Mouse (Mus musculus): Measurements from ENCODE around the gene Tspan2. TPM values are rescaled to one million over a fixed set of nuclear protein-coding genes. Genes with fewer than 3 reads are reported as not detected.

Tspan2 gene
- polyA plus RNA-seq (2014; fragmentation: Nextera tagmentation; extraction: Ambion mirVana), result 9.8 and 10.4 TPM in 2 replicates

DNA sequence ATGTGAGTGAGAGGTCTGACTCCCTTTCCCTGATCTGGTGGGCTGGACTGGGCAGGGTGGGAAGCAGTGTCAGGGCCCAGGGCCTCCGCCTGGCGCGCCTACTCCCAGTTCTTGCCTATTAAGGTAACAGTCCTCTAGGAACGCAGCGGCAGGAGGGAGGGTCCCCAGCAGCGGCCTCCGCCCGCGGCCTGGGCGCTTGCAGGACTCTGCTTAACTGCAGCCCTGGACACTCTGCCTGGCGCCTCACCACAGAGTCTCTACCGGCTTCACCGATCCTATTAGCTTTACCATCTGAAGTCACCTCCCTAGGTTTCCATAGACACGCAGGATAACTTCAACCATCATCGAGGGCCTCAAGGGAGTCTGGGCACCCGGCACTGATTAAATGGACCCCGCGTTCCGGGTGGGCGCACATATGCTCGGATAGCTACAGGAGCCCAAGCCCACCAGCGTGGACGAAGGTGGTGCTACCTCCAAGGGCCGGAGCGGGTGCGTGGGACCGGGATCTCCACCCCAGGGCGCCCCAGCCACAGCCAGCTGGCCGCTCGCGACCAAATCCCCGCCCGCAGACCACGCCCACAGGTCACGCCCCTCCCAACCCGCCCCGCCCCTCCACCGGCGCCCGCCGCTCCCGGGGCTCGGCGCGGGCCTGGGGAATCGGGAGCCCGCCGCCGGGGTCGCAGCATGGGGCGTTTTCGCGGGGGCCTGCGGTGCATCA lies at the start of gene Tspan2:
Gene Tspan2 (plus strand): TSS at position 217 of the 718 bp plus-strand sequence.
- Histone ChIP-seq H3K9me3 (ENCODE audit: control insufficient read depth, low read length) (no peaks in the 10 kb centered on the region), H3K4me3 (ENCODE audit: low read depth, low read length) (peak within 1 kb of the TSS; percentile 70), H3K4me2 (ENCODE audit: low read depth) (peak within 1 kb of the TSS; percentile 89), H3K27ac (ENCODE audit: low read depth, low read length) (no peak within 1 kb of the TSS), H3K9ac (ENCODE audit: low read length) (peak within 1 kb of the TSS; percentile 79), H3K36me3 (ENCODE audit: control insufficient read depth, insufficient read depth, low read length) (no peaks in the 10 kb centered on the region), H3K4me1 (ENCODE audit: control insufficient read depth, insufficient read depth, low read length) (peaks cover 4% of the 10 kb centered on the region; the same call in 1 of the 2 replicates), H3K27me3 (ENCODE audit: control insufficient read depth, insufficient read depth, low read length) (no peaks in the 10 kb centered on the region)
- WGBS, result 1% methylated on average over 41 of the region's 54 CpGs
- ATAC-seq (ENCODE audit: insufficient read depth, low FRiP score, low TSS enrichment) (peak; percentile 74), DNase-seq (ENCODE audit: low spot score) (peak; percentile 73)

- no peak for ATAC-seq (ENCODE audit: insufficient read depth, low FRiP score, low TSS enrichment)
- H3K9me3 ChIP-seq (ENCODE audit: control insufficient read depth, low read length), result no peaks in the 10 kb centered on the region
- H3K4me2 ChIP-seq (ENCODE audit: low read depth), result no peak overlapping the region
- no peaks in the 10 kb centered on the region for H3K4me1 ChIP-seq (ENCODE audit: control insufficient read depth, insufficient read depth, low read length)
- H3K36me3 ChIP-seq (ENCODE audit: control insufficient read depth, insufficient read depth, low read length), result no peaks in the 10 kb centered on the region
- WGBS, result 89% methylated on average over 5 of the region's 5 CpGs
- no peaks in the 10 kb centered on the region for H3K27me3 ChIP-seq (ENCODE audit: control insufficient read depth, insufficient read depth, low read length)
- no peak overlapping the region for H3K4me3 ChIP-seq (ENCODE audit: low read depth, low read length)
- no peak overlapping the region for H3K9ac ChIP-seq (ENCODE audit: low read length)
- DNase-seq (ENCODE audit: low spot score), result no peak
- H3K27ac ChIP-seq (ENCODE audit: low read depth, low read length), result no peak overlapping the region
These were observed 47.5 kb upstream of the Tspan2 start for GRCm38 (mm10) chr3:102686861-102687260.

DNA sequence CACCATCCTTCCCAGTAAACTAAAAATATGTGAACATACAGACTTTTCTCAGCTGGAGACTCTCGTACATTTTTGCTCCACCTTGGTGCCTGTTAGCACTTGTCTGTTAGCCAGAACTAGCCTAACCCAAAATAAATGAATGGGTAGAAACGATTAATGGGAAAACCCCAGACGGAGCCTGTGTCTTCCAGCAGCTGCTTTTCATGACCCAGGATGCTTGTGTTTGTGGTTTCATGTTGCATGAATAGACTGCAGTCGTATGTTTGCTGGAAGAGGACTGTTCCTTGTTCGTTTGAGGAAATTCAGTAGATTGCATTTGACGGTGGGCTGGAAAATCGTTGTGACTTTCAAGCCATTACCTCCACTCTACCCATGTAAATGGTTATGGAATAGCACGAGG lies 46.5 kb upstream of the Tspan2 start:
- no peak for ATAC-seq (ENCODE audit: insufficient read depth, low FRiP score, low TSS enrichment)
- no peak overlapping the region for H3K27ac ChIP-seq (ENCODE audit: low read depth, low read length)
- H3K27me3 ChIP-seq (ENCODE audit: control insufficient read depth, insufficient read depth, low read length), result no peaks in the 10 kb centered on the region
- H3K4me3 ChIP-seq (ENCODE audit: low read depth, low read length), result no peak overlapping the region
- no peak overlapping the region for H3K9ac ChIP-seq (ENCODE audit: low read length)
- H3K36me3 ChIP-seq (ENCODE audit: control insufficient read depth, insufficient read depth, low read length), result no peaks in the 10 kb centered on the region
- H3K9me3 ChIP-seq (ENCODE audit: control insufficient read depth, low read length), result no peaks in the 10 kb centered on the region
- no peak overlapping the region for H3K4me2 ChIP-seq (ENCODE audit: low read depth)
- no peak for DNase-seq (ENCODE audit: low spot score)
- H3K4me1 ChIP-seq (ENCODE audit: control insufficient read depth, insufficient read depth, low read length), result no peaks in the 10 kb centered on the region
- 75% methylated on average over 8 of the region's 8 CpGs for WGBS

GRCm38 (mm10) chr3:102691802-102692484 lies 42.4 kb upstream of the Tspan2 start:
- Histone ChIP-seq H3K4me3 (ENCODE audit: low read depth, low read length) (no peak overlapping the region), H3K27me3 (ENCODE audit: control insufficient read depth, insufficient read depth, low read length) (no peaks in the 10 kb centered on the region), H3K4me2 (ENCODE audit: low read depth) (no peak overlapping the region), H3K9me3 (ENCODE audit: control insufficient read depth, low read length) (no peaks in the 10 kb centered on the region), H3K9ac (ENCODE audit: low read length) (no peak overlapping the region), H3K36me3 (ENCODE audit: control insufficient read depth, insufficient read depth, low read length) (no peaks in the 10 kb centered on the region), H3K27ac (ENCODE audit: low read depth, low read length) (no peak overlapping the region), H3K4me1 (ENCODE audit: control insufficient read depth, insufficient read depth, low read length) (no peaks in the 10 kb centered on the region)
- ATAC-seq (ENCODE audit: insufficient read depth, low FRiP score, low TSS enrichment), result no peak
- peak; percentile 82 for DNase-seq (ENCODE audit: low spot score)
- 49% methylated on average over 11 of the region's 11 CpGs for WGBS

- Histone ChIP-seq H3K27ac (ENCODE audit: low read depth, low read length) (no peak overlapping the region), H3K36me3 (ENCODE audit: control insufficient read depth, insufficient read depth, low read length) (no peaks in the 10 kb centered on the region), H3K4me1 (ENCODE audit: control insufficient read depth, insufficient read depth, low read length) (no peaks in the 10 kb centered on the region), H3K4me2 (ENCODE audit: low read depth) (no peak overlapping the region), H3K9ac (ENCODE audit: low read length) (no peak overlapping the region), H3K27me3 (ENCODE audit: control insufficient read depth, insufficient read depth, low read length) (no peaks in the 10 kb centered on the region), H3K9me3 (ENCODE audit: control insufficient read depth, low read length) (no peaks in the 10 kb centered on the region), H3K4me3 (ENCODE audit: low read depth, low read length) (no peak overlapping the region)
- WGBS, result 80% methylated on average over 7 of the region's 7 CpGs
- DNase-seq (ENCODE audit: low spot score) (no peak), ATAC-seq (ENCODE audit: insufficient read depth, low FRiP score, low TSS enrichment) (no peak)
These were observed 41.5 kb upstream of the Tspan2 start for GRCm38 (mm10) chr3:102692758-102693325.

GRCm38 (mm10) chr3:102698127-102698526 lies 36.2 kb upstream of the Tspan2 start:
- no peaks in the 10 kb centered on the region for H3K27me3 ChIP-seq (ENCODE audit: control insufficient read depth, insufficient read depth, low read length)
- H3K4me1 ChIP-seq (ENCODE audit: control insufficient read depth, insufficient read depth, low read length), result no peaks in the 10 kb centered on the region
- H3K4me2 ChIP-seq (ENCODE audit: low read depth), result no peak overlapping the region
- H3K27ac ChIP-seq (ENCODE audit: low read depth, low read length), result no peak overlapping the region
- no peak overlapping the region for H3K9ac ChIP-seq (ENCODE audit: low read length)
- H3K4me3 ChIP-seq (ENCODE audit: low read depth, low read length), result no peak overlapping the region
- H3K36me3 ChIP-seq (ENCODE audit: control insufficient read depth, insufficient read depth, low read length), result no peaks in the 10 kb centered on the region
- ATAC-seq (ENCODE audit: insufficient read depth, low FRiP score, low TSS enrichment), result no peak
- H3K9me3 ChIP-seq (ENCODE audit: control insufficient read depth, low read length), result no peaks in the 10 kb centered on the region
- 81% methylated on average over 2 of the region's 2 CpGs for WGBS
- DNase-seq (ENCODE audit: low spot score), result no peak

- no peak for DNase-seq (ENCODE audit: low spot score)
These were observed 33.0 kb upstream of the Tspan2 start for GRCm38 (mm10) chr3:102701303-102701702.

DNA sequence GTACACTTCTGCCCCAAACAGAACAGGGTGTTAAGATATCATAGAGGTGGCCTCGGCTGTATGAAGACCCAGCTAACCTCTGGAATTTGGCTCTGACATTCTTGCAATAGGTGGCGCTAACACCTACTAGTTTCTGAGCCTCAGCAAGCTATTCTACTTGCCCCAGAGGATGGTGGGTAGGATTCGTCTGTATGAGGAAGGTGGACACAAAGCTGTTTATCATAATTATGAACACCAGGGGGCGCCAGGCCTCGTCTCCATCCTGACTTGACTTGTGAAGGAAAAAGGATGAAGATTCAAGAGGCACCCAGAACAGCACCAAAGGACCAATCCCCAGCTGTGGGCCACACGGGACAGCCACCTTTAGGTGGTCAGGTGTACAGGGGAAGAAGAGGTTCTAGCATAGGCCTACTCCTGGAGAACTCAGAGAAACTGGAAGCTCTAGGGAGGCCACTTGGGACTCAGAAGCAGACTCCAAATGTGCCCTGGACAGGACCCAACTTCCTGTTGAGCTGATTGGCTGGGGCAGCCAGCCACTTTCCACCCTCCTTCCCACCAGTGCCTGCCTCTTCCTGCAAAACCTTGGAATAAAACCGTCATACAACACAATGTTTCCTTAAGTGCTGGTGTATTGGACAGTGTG lies 32.3 kb upstream of the Tspan2 start:
- ATAC-seq (ENCODE audit: insufficient read depth, low FRiP score, low TSS enrichment), result no peak
- H3K4me3 ChIP-seq (ENCODE audit: low read depth, low read length), result no peak overlapping the region
- H3K4me1 ChIP-seq (ENCODE audit: control insufficient read depth, insufficient read depth, low read length), result no peaks in the 10 kb centered on the region
- no peak overlapping the region for H3K4me2 ChIP-seq (ENCODE audit: low read depth)
- DNase-seq (ENCODE audit: low spot score), result peak; percentile 54
- no peaks in the 10 kb centered on the region for H3K36me3 ChIP-seq (ENCODE audit: control insufficient read depth, insufficient read depth, low read length)
- no peak overlapping the region for H3K9ac ChIP-seq (ENCODE audit: low read length)
- WGBS, result 57% methylated on average over 7 of the region's 7 CpGs
- no peaks in the 10 kb centered on the region for H3K27me3 ChIP-seq (ENCODE audit: control insufficient read depth, insufficient read depth, low read length)
- H3K27ac ChIP-seq (ENCODE audit: low read depth, low read length), result no peak overlapping the region
- no peaks in the 10 kb centered on the region for H3K9me3 ChIP-seq (ENCODE audit: control insufficient read depth, low read length)

More at GRCm38 (mm10) chr3:102701303-102701702, 33.0 kb upstream of the Tspan2 start:
- H3K4me3 ChIP-seq (ENCODE audit: low read depth, low read length), result no peak overlapping the region
- no peak overlapping the region for H3K9ac ChIP-seq (ENCODE audit: low read length)
- H3K27me3 ChIP-seq (ENCODE audit: control insufficient read depth, insufficient read depth, low read length), result no peaks in the 10 kb centered on the region
- no peaks in the 10 kb centered on the region for H3K9me3 ChIP-seq (ENCODE audit: control insufficient read depth, low read length)
- no peak for ATAC-seq (ENCODE audit: insufficient read depth, low FRiP score, low TSS enrichment)
- H3K27ac ChIP-seq (ENCODE audit: low read depth, low read length), result no peak overlapping the region
- no peaks in the 10 kb centered on the region for H3K36me3 ChIP-seq (ENCODE audit: control insufficient read depth, insufficient read depth, low read length)
- no peak overlapping the region for H3K4me2 ChIP-seq (ENCODE audit: low read depth)
- WGBS, result 83% methylated on average over 4 of the region's 4 CpGs
- H3K4me1 ChIP-seq (ENCODE audit: control insufficient read depth, insufficient read depth, low read length), result no peaks in the 10 kb centered on the region
